Mouse (Mus musculus) thymus, postnatal 36 days (tissue): ENCODE results near the gene Slfn8.
"Not testable (repeated sequence)": the region's sequence is repeated elsewhere in the genome, so short reads cannot be mapped to it uniquely, and the experiment has no call there.

Experiments used
- DNase-seq, 2 experiments: peaks; one replicate each; pipeline ENCODE4 v3.0.0; 2022; ENCODE audit warnings: mixed read lengths in 2 of 2

Slfn8 gene

DNA sequence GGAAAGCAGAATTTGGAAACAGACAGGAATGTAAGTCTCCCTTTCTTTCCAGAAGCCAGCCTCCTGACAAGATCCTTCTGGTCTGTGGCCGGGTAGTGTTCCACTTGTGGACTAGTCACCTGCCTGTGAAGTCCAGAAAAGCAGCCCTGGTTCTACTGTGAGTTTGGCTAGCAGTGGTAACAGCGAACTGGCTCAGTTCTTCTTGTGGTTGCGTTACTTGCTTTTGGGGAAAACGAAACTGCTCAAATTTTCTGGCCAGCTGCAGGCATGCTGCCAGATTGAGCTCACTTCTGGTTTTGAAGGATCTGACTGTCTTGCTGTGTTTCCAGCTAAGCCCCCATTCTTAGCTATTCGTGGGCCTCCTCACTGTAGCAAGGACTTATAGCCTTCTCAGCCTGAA lies at the start of gene Slfn8:
TSS of gene Slfn8 (minus strand) at position 190 of the 400 bp plus-strand sequence.
- DNase-seq: peak; percentile 35 to 48

DNA sequence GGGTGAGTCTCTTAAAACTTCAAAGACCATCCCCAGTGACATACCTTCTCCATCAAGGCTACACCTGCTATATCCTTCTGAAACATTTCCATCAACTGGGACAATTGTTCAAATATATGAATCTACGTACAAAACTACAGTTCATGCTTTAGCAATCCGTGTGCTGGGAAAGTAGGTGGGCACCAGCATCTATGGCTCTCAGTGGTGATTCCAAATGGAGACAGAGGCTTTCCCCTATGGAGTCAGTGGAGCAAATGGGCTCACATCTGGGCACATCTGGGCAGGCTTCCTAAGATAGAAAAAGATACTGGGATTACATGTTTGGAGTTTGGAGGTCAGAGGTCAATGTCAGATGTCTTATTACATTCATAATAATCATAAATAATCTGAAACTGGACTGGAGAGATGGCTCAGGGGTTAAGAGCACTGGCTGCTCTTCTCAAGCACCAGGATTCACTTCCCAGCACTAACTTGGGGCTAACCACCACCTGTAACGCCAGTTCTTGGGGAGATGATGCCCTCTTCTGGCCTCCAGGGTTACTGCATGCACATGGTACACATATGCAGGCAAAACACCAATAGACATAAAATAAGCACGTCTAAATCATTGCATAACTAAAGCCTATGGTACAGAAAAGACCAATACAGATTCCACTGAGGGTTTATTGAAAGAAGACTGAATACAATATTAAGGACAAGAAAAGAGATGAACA lies 47.5 kb upstream of the Slfn8 start:
- DNase-seq: peak in 1 of 2 experiments; percentile 37

DNA sequence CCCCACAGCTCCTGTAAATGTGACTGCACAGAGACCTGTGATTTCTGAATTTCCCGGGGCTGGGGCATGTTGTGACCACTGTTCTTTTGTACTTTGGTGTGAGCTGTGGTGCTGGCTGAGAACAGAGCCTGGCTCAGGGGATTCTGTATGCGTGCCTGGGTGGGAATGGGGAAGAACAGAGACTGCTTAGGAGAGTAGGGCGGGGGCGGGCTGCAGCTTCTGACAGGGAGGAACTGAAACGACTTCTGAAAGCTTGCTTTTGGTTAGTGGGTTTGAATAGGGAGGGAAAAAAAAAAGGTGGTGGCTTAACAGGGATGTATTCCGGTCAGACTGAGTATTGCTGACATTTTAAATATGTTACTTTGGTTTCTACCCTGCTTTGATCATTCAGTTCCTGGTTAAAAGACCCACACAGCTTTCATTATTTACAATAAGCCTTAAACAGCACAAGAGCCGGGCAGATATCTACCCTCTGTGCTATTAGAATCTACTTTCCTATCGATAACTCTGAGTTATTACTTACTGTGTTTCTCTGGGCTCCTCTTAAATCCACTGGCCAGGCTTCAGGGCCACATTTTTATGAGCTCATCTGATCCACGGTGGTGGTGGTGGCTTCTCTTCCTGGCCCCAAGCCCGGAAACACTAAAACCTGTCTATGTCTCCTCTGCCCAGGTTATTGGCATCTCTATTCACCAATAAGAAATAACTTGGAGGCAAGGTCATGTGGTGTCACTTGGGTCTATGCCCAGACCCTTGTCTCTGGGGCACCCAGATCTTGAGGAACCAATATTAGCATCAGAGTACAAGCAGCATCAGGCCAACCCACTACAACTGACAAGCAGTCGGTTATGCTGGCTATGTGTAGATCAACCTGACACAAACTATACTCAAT lies 46.3 kb upstream of the Slfn8 start:
- DNase-seq: peak; percentile 54 to 59

GRCm38 (mm10) chr11:83065441-83066344 lies 45.1 kb upstream of the Slfn8 start:
- DNase-seq: peak; percentile 54 to 62

DNA sequence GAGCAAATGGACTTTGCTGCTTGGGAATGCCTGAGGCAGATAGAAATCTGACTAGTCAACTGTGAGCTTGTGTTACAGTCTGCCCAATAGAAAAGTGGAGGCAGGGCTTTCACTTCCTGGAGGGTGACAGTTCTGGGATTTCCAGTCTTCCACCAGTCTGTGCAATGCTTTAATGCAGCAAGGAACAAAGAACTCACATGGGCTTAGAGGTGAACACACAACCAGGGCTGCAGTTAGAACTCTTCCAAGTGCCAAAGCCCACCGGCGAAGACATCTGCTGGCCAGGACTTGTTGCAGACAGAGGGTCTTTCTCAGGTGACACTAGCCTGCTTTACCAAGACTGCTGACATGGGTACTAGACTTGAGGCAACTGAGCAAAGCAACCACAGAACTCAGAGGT lies 44.3 kb upstream of the Slfn8 start, which contains the start of gene Slfn2:
TSS of gene Slfn2 (plus strand) at position 167 of the 400 bp plus-strand sequence.
- DNase-seq: peak; percentile 60

GRCm38 (mm10) chr11:83063941-83064349 lies 43.3 kb upstream of the Slfn8 start:
- DNase-seq: no peak

DNA sequence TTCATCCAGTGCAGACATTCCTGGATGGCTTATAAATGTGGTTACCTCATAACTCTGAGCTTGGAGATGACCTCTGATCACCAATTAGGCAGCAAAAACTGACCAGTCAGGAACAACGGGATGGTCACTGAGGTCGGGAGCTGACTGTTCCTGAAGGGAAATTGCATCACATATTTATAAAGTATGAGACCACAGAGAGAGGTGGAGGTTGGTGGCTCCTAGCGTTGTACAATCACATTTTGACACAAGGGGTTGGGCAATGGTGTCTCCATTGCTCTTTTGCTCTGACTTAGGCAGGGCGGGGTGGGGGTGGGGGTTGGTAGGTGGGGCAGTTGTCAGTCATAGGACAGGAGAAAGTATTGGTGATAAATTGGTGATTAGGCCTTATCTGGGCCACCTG lies 42.5 kb upstream of the Slfn8 start:
- DNase-seq: no peak

DNA sequence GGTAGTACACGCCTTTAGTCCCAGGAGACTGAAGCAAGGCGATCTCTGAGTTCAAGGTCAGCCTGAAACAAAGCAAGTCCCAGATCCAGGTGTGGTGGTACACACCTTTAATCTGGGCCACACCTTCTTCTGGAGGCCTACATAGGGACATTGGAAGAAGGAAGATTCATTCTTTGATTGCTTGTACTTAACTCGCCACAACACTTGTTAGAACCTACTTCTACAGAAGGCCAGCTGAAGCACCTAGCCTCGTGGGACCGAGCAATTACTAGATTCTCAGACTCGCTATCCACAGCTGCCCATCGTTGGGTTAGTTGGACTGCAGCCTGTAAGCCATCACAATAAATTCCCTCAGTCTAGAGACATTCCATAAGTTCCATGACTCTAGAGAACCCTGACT lies 41.2 kb upstream of the Slfn8 start:
- DNase-seq: no peak

- peak in 1 of 2 experiments; percentile 1 for DNase-seq
These were observed 39.9 kb upstream of the Slfn8 start for GRCm38 (mm10) chr11:83060412-83061020.

GRCm38 (mm10) chr11:83057863-83058262 lies 37.3 kb upstream of the Slfn8 start:
- peak; percentile 74 to 75 for DNase-seq

DNA sequence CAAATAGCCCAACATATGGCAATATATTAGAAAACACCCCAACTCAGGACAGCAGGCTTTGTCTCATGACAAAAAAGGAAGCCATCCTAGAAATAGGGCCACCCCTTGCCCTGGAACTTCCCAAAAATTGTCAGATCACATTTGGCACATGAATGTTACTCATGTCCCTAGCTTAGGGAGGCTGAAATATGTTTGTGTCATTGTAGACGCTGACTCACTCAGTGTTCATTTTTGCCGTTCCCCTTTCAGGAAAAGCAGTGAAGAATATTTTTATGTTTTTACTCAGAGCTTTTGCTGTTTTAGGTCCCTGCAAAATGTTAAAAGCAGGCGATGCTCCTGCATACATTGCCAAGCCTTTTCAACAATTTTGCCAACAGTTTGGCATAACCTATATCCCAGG lies 25.0 kb upstream of the Slfn8 start:
- no peak for DNase-seq

DNA sequence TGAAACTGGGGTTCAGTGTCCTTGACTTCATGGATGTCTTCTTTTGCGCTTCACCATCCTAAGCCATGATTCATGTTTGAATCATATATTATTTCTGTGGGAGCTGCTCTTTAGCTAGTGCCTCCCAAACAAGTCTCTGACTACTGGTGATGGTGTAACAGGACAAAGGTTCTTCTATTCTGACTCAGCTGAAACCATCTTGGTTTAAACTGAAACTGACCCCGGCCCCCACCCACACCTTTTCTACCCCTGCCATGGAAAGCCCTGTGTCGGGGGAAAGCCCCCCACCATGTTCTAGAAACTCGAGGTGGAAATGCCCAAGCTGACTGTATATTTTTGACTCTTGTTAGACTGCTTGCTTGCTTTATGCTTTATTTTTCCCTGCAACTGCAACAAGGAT lies 23.3 kb upstream of the Slfn8 start:
- no peak for DNase-seq

DNA sequence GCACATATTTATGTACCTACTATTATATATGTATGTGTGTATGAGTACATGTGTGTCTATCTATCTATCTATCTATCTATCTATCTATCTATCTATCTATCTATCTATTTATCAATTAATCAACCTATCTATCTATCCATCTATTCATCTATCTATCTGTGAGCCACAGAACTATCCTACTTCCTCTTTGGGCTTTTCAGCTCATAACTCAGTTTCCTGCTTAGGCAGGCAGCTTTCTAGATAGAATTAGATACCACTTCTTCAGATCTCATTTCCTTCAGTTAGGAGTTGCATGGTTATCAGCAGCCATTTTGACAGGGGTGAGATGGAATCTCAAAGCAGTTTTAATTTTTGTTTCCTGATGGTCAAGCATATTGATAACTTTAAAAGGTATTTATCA lies 20.4 kb upstream of the Slfn8 start:
- DNase-seq: no peak

GRCm38 (mm10) chr11:83040325-83040724 lies 19.7 kb upstream of the Slfn8 start:
- DNase-seq: peak; percentile 53 to 72

DNA sequence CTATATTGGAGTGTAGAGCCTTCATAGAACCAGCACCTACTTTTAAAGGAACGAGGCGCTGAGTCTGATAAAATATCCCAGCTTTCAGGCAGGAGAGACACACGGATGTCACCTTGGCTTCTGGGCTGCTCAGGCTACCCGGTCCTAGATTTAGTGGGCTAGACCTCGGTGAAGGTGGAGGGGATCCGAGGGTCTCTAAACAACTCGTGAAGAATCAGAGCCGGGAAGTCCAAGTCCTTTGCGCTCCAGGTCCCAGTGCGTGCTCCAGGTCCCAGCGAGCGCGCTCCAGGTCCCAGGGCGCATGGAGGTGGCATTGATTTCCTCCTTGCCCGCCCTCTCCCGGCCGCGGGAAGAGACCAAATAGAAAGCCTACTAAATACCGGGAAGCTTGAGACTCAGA lies 19.2 kb upstream of the Slfn8 start:
- peak in 1 of 2 experiments; percentile 35 for DNase-seq

- no peak for DNase-seq
These were observed 18.5 kb upstream of the Slfn8 start for GRCm38 (mm10) chr11:83039156-83039555.

GRCm38 (mm10) chr11:83038686-83039085 lies 18.1 kb upstream of the Slfn8 start:
- not testable (repeated sequence) for DNase-seq

DNA sequence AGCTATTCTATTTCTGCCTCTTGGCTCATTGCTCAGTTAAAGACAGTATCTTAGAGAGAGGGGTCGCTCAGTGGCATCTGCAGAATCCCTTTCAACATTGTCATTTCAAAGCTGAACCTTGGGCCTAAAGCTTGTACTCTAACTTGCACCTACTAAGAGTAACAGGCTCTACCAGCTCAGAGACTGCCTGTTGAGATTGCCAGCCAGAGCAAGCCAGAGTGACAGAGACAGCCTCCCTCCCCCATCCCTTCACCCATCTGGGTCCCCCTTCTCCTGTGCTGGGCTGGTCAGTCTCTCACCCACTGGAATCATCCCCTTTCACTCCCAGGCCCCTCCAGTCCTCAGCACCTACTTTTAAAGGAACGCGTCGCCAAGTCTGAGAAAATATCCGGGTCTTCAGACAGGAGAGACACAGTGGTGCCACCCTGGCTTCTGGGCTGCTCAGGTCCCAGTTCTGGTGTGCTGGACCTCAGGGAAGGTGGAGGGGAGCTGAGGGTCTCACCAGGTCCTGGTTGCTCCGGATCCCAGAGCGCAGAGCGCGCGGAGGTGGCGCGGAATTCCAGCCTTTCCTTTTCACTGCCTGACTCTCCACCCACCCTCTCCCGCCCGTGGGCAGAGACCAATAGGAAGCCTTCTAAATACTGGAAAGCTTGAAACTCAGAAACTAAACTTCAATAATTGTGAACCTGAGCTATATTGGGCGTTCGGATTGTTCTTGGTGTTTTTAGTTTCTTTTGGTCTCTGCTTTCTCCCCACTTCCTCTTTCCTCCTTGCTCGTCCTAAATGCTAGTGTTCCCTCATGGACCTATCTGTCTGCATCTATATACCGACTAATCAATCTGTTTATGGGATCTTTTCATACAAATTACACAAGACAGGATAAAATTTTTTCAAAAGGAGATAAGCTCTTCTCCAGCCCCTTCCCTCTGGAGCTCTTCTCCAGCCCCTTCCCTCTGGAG lies 770 bp downstream of the Slfn8 start:
- DNase-seq: peak; percentile 20 to 33

DNA sequence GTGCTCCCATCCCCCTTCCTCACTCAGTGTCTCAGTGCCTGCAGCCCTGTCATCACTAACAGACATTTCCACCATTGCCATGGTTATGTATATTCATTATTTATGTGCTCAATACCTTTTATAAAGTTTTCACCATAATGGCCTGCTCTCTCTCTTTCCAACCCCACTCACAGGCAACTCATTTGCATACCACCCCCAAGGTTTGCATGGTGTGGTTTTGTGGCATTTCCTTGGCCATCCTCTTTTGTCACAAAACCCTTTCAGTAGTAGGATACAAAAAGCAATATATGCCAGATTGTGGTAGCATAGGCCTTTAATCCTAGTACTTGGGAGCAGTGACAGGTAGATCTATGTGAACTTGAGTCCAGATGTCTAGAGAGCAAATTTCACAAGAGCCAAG lies 4.5 kb downstream of the Slfn8 start:
- DNase-seq: no peak

DNA sequence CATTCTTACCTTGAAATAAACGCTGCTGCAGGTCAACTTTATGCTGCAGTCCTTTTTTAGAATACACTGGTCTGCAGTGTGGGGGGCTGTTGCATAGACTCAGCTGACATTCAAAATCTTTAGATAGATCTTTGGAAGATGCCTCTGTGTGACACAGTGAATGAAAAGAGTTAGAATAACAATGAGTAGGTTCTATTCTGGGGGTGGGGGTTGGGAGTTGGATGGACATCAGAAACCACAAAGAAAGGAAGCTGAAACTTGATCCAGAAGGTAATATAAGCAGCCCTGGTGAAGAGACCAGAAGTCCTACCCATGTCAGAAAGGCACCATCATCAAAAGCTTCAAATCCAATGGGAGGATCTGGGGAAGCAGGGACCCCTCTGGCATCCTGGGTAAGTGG lies 7.3 kb downstream of the Slfn8 start:
- DNase-seq: no peak
